Mouse (Mus musculus) liver, adult 10 weeks (tissue): ENCODE measurements around the gene Cutc. TPM values are rescaled to one million over a fixed set of nuclear protein-coding genes. Genes with fewer than 3 reads are reported as not detected.

Source experiments
- polyA plus RNA-seq: library from polyadenylated mRNA; stranded (reverse); fragments of 350-450 nt; fragmentation: Illumina TruSeq; extraction: RNeasy Lipid Tissue Mini Kit (QIAGEN cat#74804); gene quantifications from one replicate; pipeline ENCODE4 v1.2.3, GENCODE M21; 2014; ENCODE audit warnings: low read depth, low replicate concordance

The Cutc gene
- 38.4 TPM for polyA plus RNA-seq

GRCm38 (mm10) chr19:43752489-43753225, at the start of gene Cutc, which contains the start of gene Cox15:
TSS of gene Cutc (plus strand) at chr19:43752996.
TSS of gene Cox15 (minus strand) at chr19:43753000.

GRCm38 (mm10) chr19:43781980-43782379, 29.2 kb downstream of the Cutc start, which contains the start of gene Abcc2:
TSS of gene Abcc2 (plus strand) at chr19:43782192.

Other genes starting within 250 kb of the Cutc start
- 60.2 TPM for gene Got1, start 228.4 kb upstream of the Cutc start, polyA plus RNA-seq
- gene Nkx2-3, start 140.7 kb upstream of the Cutc start, polyA plus RNA-seq, result not detected
- gene Slc25a28, start 78.1 kb upstream of the Cutc start, polyA plus RNA-seq, result 2.8 TPM
- gene Entpd7, start 63.3 kb upstream of the Cutc start, polyA plus RNA-seq, result 0.95 TPM
- 14.8 TPM for gene Cox15, start within 50 bp of the Cutc start, polyA plus RNA-seq
- 505 TPM for gene Abcc2, start 29.2 kb downstream of the Cutc start, polyA plus RNA-seq
- 7.6 TPM for gene Dnmbp, start 187.2 kb downstream of the Cutc start, polyA plus RNA-seq
- gene Cpn1, start 233.6 kb downstream of the Cutc start, polyA plus RNA-seq, result 20.6 TPM